Mouse (Mus musculus) stomach, embryonic 14.5 days (tissue): Measurements from ENCODE around the gene Cdh16. TPM values are rescaled to one million over a fixed set of nuclear protein-coding genes. Genes with fewer than 3 reads are reported as not detected.

Experiments used
- ATAC-seq: fragments of 200-750 bp; cut with Nextera tagmentation; 2 replicates; pipeline ENCODE4 v1.8.0; 2017; ENCODE audit warnings: low read depth, moderate TSS enrichment; ENCODE audit not compliant: insufficient number of reproducible peaks, insufficient read depth, low FRiP score
- H3K27ac ChIP-seq: fragments of 300-500 bp; sonication (generic); 2 replicates; pipeline ENCODE4 v1.5.1; 2014; ENCODE audit warnings: mild to moderate bottlenecking, low read length, moderate library complexity, mixed read lengths
- H3K27me3 ChIP-seq: fragments of 300-500 bp; sonication (generic); 2 replicates; pipeline ENCODE4 v1.6.1; 2014; ENCODE audit warnings: low read length, control low read depth, mixed read lengths; ENCODE audit not compliant: control insufficient read depth, insufficient read depth
- H3K36me3 ChIP-seq: fragments of 300-500 bp; sonication (generic); 2 replicates; pipeline ENCODE4 v1.6.1; 2014; ENCODE audit warnings: mild to moderate bottlenecking, control low read depth, low read length, moderate library complexity, mixed read lengths; ENCODE audit not compliant: control insufficient read depth, insufficient read depth
- H3K4me1 ChIP-seq: fragments of 300-500 bp; sonication (generic); 2 replicates; pipeline ENCODE4 v1.6.1; 2014; ENCODE audit warnings: low read length, control low read depth, mixed read lengths; ENCODE audit not compliant: control insufficient read depth, insufficient read depth
- H3K4me2 ChIP-seq: fragments of 300-500 bp; sonication (generic); replicated peaks from 2 replicates; pipeline ENCODE4 v1.6.1; 2014; ENCODE audit warnings: low read depth, low read length, control low read depth
- H3K4me3 ChIP-seq: fragments of 300-500 bp; sonication (generic); 2 replicates; pipeline ENCODE4 v1.5.1; 2014; ENCODE audit warnings: low read depth, low read length, control low read depth
- H3K9ac ChIP-seq: fragments of 300-500 bp; sonication (generic); replicated peaks from 2 replicates; pipeline ENCODE4 v1.6.1; 2014; ENCODE audit warnings: low read depth, mild to moderate bottlenecking, control low read depth, low read length, moderate library complexity, mixed read lengths
- H3K9me3 ChIP-seq: fragments of 300-500 bp; sonication (generic); 2 replicates; pipeline ENCODE4 v1.6.1; 2016; ENCODE audit warnings: low read depth, low read length, control low read depth; ENCODE audit not compliant: control insufficient read depth
- WGBS: fragments of 180-500 bp; shearing (Covaris S2); extraction: QIAGEN DNeasy Blood & Tissue Kit; methylation state at CpG from one replicate; pipeline ENCODE4 v1.1.7; 2014; 5-methylcytosine and 5-hydroxymethylcytosine counted together
- polyA plus RNA-seq: library from polyadenylated mRNA; unstranded; fragments of >200 nt; fragmentation: Nextera tagmentation; extraction: Ambion mirVana; gene quantifications from 2 replicates; pipeline ENCODE4 v1.2.1, GENCODE M21; 2014

The Cdh16 gene
- polyA plus RNA-seq, 1 experiment from 2014 or later, result 4.9 TPM

GRCm38 (mm10) chr8:104638010-104638409 lies 13.8 kb upstream of the Cdh16 start:
- ATAC-seq, result no peak
- WGBS, result 92% methylated on average over 6 of the region's 6 CpGs
- Histone ChIP-seq H3K4me1 (peaks cover 13% of the 10 kb centered on the region), H3K27ac (no peak overlapping the region), H3K4me3 (no peak overlapping the region), H3K36me3 (peaks cover 22% of the 10 kb centered on the region), H3K9ac (no peak overlapping the region), H3K27me3 (no peaks in the 10 kb centered on the region), H3K9me3 (no peaks in the 10 kb centered on the region), H3K4me2 (no peak overlapping the region)

DNA sequence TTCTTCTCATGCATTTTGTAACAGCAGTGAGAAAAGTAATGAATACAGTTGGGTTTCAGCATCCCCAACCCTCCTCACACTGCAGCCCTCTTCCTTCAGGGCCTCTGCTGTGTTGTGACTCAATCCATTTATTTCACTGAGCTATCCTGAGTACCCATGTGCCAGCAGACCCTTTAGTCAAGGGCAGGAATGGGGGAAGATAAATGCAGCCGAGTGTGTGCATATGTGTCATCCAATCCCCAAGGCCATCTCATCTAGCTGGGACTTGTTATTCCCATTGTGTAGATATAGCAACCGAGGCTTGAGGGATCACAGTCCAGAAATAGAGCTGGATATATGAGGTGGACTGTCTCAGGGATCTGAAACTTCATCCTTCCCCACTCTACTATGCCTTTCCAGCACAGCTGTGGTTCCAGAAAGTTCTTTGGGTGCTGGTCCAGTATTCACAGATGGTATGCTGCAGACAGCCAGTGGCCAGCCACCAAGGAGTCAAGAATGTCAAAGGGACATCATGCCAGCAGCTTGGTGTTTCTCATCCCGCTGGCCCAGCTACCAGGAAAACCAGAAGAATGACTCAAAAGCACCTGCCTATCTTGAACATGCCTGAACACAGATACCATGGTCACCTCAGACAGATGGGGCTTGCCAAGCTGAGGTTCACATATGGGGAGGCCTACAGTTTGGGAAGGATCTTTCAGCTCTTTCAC lies 11.0 kb upstream of the Cdh16 start:
- WGBS, result 89% methylated on average over 3 of the region's 3 CpGs
- Histone ChIP-seq H3K27me3 (no peaks in the 10 kb centered on the region), H3K27ac (no peak overlapping the region), H3K9me3 (no peaks in the 10 kb centered on the region), H3K4me1 (peaks cover 8% of the 10 kb centered on the region; the same call in 1 of the 2 replicates), H3K4me3 (no peak overlapping the region), H3K36me3 (peaks cover 22% of the 10 kb centered on the region), H3K9ac (no peak overlapping the region), H3K4me2 (no peak overlapping the region)
- no peak for ATAC-seq

- no peak overlapping the region for H3K27ac ChIP-seq
- ATAC-seq, result no peak
- H3K9me3 ChIP-seq, result no peaks in the 10 kb centered on the region
- WGBS, result 49% methylated on average over 9 of the region's 9 CpGs
- H3K4me2 ChIP-seq, result no peak overlapping the region
- no peaks in the 10 kb centered on the region for H3K27me3 ChIP-seq
- H3K4me1 ChIP-seq, result peaks cover 7% of the 10 kb centered on the region; the same call in 1 of the 2 replicates
- no peak overlapping the region for H3K4me3 ChIP-seq
- H3K9ac ChIP-seq, result no peak overlapping the region
- peaks cover 8% of the 10 kb centered on the region for H3K36me3 ChIP-seq
Observed at GRCm38 (mm10) chr8:104633156-104633744, 9.1 kb upstream of the Cdh16 start.

DNA sequence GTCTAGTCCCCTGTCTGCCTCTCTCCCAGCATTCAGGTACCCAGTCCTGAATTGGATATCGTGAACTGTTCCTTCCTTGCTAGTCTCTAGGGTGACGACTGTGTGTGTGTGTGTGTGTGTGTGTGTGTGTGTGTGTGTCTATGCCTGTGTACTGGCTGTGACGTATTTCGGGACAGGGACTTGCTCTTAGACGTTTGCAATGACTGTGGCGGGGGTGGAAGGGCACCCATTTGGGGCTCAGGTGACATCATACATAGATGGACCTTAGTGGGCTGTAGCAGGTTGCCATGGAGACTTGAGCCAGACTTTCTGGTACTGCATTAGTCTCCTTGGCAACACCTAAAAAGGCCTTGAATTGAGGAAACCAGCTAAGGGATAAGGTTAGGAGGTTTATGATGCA lies 8.3 kb upstream of the Cdh16 start:
- no peaks in the 10 kb centered on the region for H3K27me3 ChIP-seq
- no peak overlapping the region for H3K4me2 ChIP-seq
- no peaks in the 10 kb centered on the region for H3K9me3 ChIP-seq
- peaks cover 8% of the 10 kb centered on the region; the same call in 1 of the 2 replicates for H3K36me3 ChIP-seq
- peaks cover 7% of the 10 kb centered on the region; the same call in 1 of the 2 replicates for H3K4me1 ChIP-seq
- H3K4me3 ChIP-seq, result no peak overlapping the region
- no peak overlapping the region for H3K27ac ChIP-seq
- H3K9ac ChIP-seq, result no peak overlapping the region
- 66% methylated on average over 6 of the region's 6 CpGs for WGBS
- ATAC-seq, result no peak

DNA sequence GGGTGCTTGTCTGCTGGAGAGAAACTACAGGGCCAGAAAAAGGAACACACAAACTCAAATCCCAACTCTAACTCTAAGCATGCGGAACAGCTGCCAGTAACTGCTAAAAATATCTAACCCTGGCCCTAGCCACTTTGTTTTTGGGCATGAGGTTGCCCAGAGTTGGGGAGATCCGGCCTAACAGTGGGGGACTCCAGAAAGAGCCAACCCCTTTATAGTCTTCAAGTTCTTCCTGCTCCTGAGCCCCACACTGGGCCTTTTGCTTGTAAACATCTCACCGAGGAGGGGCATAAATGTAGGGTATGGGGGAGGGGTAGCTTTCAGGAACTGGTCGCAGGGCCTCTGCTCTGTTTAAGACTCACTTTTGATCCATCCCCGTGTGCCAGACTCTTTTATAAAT lies 7.8 kb upstream of the Cdh16 start:
- Histone ChIP-seq H3K4me2 (peak overlapping the region; percentile 50), H3K27me3 (no peaks in the 10 kb centered on the region), H3K27ac (no peak overlapping the region), H3K4me3 (no peak overlapping the region), H3K36me3 (peaks cover 8% of the 10 kb centered on the region; the same call in 1 of the 2 replicates), H3K9ac (no peak overlapping the region), H3K4me1 (peaks cover 7% of the 10 kb centered on the region; the same call in 1 of the 2 replicates), H3K9me3 (no peaks in the 10 kb centered on the region)
- ATAC-seq, result no peak
- 27% methylated on average over 5 of the region's 5 CpGs for WGBS

- Histone ChIP-seq H3K9ac (peak within 1 kb of the TSS; percentile 2; the same call in 1 of the 2 replicates), H3K4me3 (peak within 1 kb of the TSS; percentile 30), H3K27ac (peak within 1 kb of the TSS; percentile 6; the same call in 1 of the 2 replicates), H3K9me3 (no peaks in the 10 kb centered on the region), H3K4me1 (peaks cover 7% of the 10 kb centered on the region; the same call in 1 of the 2 replicates), H3K27me3 (no peaks in the 10 kb centered on the region), H3K36me3 (peaks cover 6% of the 10 kb centered on the region; the same call in 1 of the 2 replicates), H3K4me2 (peak within 1 kb of the TSS; percentile 50)
- WGBS, result 2% methylated on average over 24 of the region's 28 CpGs
- peak; percentile 65 for ATAC-seq
Observed at GRCm38 (mm10) chr8:104630981-104631663, 6.9 kb upstream of the Cdh16 start, which contains the start of gene Rrad. Gene Rrad, minus strand, starts transcription at chr8:104631327.

DNA sequence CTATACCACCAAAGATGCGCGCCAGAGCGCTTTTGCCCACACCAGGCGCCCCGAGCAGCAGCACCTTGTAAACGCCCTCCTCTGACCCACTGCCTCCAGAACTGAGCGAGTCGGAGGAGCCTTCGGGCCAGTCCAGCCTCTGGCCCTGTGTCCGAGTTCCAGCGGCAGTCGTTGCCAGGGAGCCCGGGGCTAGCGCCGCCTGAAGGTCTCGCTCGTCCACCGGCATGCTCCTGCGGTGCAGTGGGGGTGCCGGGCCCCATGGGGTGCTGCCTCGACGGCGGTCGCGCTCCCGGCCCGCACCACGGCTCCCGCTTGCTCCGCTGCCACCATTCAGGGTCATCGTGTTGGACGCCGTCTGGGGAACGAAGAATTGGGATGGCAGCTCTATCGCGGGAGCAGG lies 6.4 kb upstream of the Cdh16 start:
- peak overlapping the region; percentile 2; the same call in 1 of the 2 replicates for H3K9ac ChIP-seq
- WGBS, result 1% methylated on average over 36 of the region's 36 CpGs
- peaks cover 7% of the 10 kb centered on the region; the same call in 1 of the 2 replicates for H3K4me1 ChIP-seq
- H3K27ac ChIP-seq, result no peak overlapping the region
- no peaks in the 10 kb centered on the region for H3K27me3 ChIP-seq
- peaks cover 6% of the 10 kb centered on the region; the same call in 1 of the 2 replicates for H3K36me3 ChIP-seq
- H3K4me3 ChIP-seq, result peak overlapping the region; percentile 30
- H3K9me3 ChIP-seq, result no peaks in the 10 kb centered on the region
- ATAC-seq, result peak; percentile 38; the same call in 1 of the 2 replicates
- peak overlapping the region; percentile 50 for H3K4me2 ChIP-seq

- H3K9me3 ChIP-seq, result no peaks in the 10 kb centered on the region
- no peak overlapping the region for H3K27ac ChIP-seq
- peaks cover 7% of the 10 kb centered on the region; the same call in 1 of the 2 replicates for H3K4me1 ChIP-seq
- no peaks in the 10 kb centered on the region for H3K27me3 ChIP-seq
- peak overlapping the region; percentile 30; the same call in 1 of the 2 replicates for H3K4me3 ChIP-seq
- WGBS, result 37% methylated on average over 8 of the region's 8 CpGs
- H3K9ac ChIP-seq, result no peak overlapping the region
- ATAC-seq, result no peak
- peak overlapping the region; percentile 50 for H3K4me2 ChIP-seq
- 0 out of 2 replicates have a peak, but pooled peaks cover 3% of the 10 kb centered on the region for H3K36me3 ChIP-seq
Observed at GRCm38 (mm10) chr8:104630111-104630479, 5.9 kb upstream of the Cdh16 start.
